Mouse (Mus musculus) common myeloid progenitor, adult 5-6 weeks (primary cell): Measurements from ENCODE around the gene Ssrp1. TPM values are rescaled to one million over a fixed set of nuclear protein-coding genes. Genes with fewer than 3 reads are reported as not detected.

Experiments used
- ATAC-seq: replicated peaks from 2 replicates; pipeline ENCODE4 v1.8.0; 2016; ENCODE audit warnings: low read depth, mild to moderate bottlenecking, moderate TSS enrichment, inconsistent platforms; ENCODE audit not compliant: poor library complexity, severe bottlenecking
- total RNA-seq: library from RNA; stranded (forward); fragments of 200-1000, 187-1606 nt; gene quantifications from 2 replicates; pipeline ENCODE4 v1.2.3, GENCODE M21; 2017

Gene Ssrp1
- 433 and 486 TPM in 2 replicates for total RNA-seq

- peak; percentile 74 for ATAC-seq
Observed at GRCm38 (mm10) chr2:85037047-85038026, at the start of gene Ssrp1, which contains the start of gene P2rx3. Gene Ssrp1, plus strand, starts transcription at chr2:85037234. Gene P2rx3, minus strand, starts transcription at chr2:85037462.

- ATAC-seq, result peak; percentile 98
Observed at GRCm38 (mm10) chr2:84987930-84988329, 49.1 kb upstream of the Ssrp1 start, which contains the start of gene Prg3. Gene Prg3, plus strand, starts transcription at chr2:84988215.

GRCm38 (mm10) chr2:84996376-84996775 lies 40.7 kb upstream of the Ssrp1 start:
- ATAC-seq, result peak; percentile 13

- ATAC-seq, result peak; percentile 72
Observed at GRCm38 (mm10) chr2:84999486-85000181, 37.4 kb upstream of the Ssrp1 start.

GRCm38 (mm10) chr2:85001497-85001896 lies 35.5 kb upstream of the Ssrp1 start:
- ATAC-seq, result no peak

- no peak for ATAC-seq
Observed at GRCm38 (mm10) chr2:85002575-85002974, 34.5 kb upstream of the Ssrp1 start.

GRCm38 (mm10) chr2:85004341-85004740 lies 32.7 kb upstream of the Ssrp1 start:
- ATAC-seq, result no peak

GRCm38 (mm10) chr2:85006600-85006999 lies 30.4 kb upstream of the Ssrp1 start:
- no peak for ATAC-seq

GRCm38 (mm10) chr2:85007729-85008128 lies 29.3 kb upstream of the Ssrp1 start:
- peak; percentile 62 for ATAC-seq

- no peak for ATAC-seq
Observed at GRCm38 (mm10) chr2:85009212-85009611, 27.8 kb upstream of the Ssrp1 start.

GRCm38 (mm10) chr2:85011906-85012604 lies 25.0 kb upstream of the Ssrp1 start:
- ATAC-seq, result peak; percentile 36

GRCm38 (mm10) chr2:85012679-85013078 lies 24.4 kb upstream of the Ssrp1 start:
- peak; percentile 23; the same call in 1 of the 2 replicates for ATAC-seq

- peak; percentile 59 for ATAC-seq
Observed at GRCm38 (mm10) chr2:85013826-85014587, 23.0 kb upstream of the Ssrp1 start.

- peak; percentile 66 for ATAC-seq
Observed at GRCm38 (mm10) chr2:85014588-85014982, 22.4 kb upstream of the Ssrp1 start.

GRCm38 (mm10) chr2:85022043-85022442 lies 15.0 kb upstream of the Ssrp1 start:
- ATAC-seq, result peak; percentile 43; the same call in 1 of the 2 replicates

- peak; percentile 27; the same call in 1 of the 2 replicates for ATAC-seq
Observed at GRCm38 (mm10) chr2:85026178-85026577, 10.9 kb upstream of the Ssrp1 start.

GRCm38 (mm10) chr2:85027281-85027680 lies 9.8 kb upstream of the Ssrp1 start:
- ATAC-seq, result peak; percentile 78

GRCm38 (mm10) chr2:85029897-85030296 lies 7.1 kb upstream of the Ssrp1 start:
- ATAC-seq, result no peak

GRCm38 (mm10) chr2:85030989-85031388 lies 6.0 kb upstream of the Ssrp1 start:
- peak; percentile 8; the same call in 1 of the 2 replicates for ATAC-seq
